Mouse (Mus musculus) ES-E14 (cell line): ENCODE measurements around the gene Mtfmt.

Experiments
- CHD2 ChIP-seq: IDR thresholded peaks from 2 replicates; pipeline ENCODE4 v1.6.1; 2014; ENCODE audit warnings: mild to moderate bottlenecking, low read depth, low read length, inconsistent platforms
- HCFC1 ChIP-seq: IDR thresholded peaks from 2 replicates; pipeline ENCODE4 v1.6.1; 2012; ENCODE audit warnings: low read length, inconsistent platforms, borderline replicate concordance; ENCODE audit not compliant: insufficient read depth
- MAFK ChIP-seq: IDR thresholded peaks from 2 replicates; pipeline ENCODE4 v1.6.1; 2014; ENCODE audit warnings: mild to moderate bottlenecking, low read depth, low read length, inconsistent platforms; ENCODE audit not compliant: insufficient read depth
- ZC3H11A ChIP-seq: IDR thresholded peaks from 2 replicates; pipeline ENCODE4 v1.6.1; 2012; ENCODE audit warnings: low read depth, mild to moderate bottlenecking, inconsistent platforms, low read length, borderline replicate concordance
- ZNF384 ChIP-seq: IDR thresholded peaks from 2 replicates; pipeline ENCODE4 v1.6.1; 2012; ENCODE audit warnings: low read depth, low read length, inconsistent platforms

DNA sequence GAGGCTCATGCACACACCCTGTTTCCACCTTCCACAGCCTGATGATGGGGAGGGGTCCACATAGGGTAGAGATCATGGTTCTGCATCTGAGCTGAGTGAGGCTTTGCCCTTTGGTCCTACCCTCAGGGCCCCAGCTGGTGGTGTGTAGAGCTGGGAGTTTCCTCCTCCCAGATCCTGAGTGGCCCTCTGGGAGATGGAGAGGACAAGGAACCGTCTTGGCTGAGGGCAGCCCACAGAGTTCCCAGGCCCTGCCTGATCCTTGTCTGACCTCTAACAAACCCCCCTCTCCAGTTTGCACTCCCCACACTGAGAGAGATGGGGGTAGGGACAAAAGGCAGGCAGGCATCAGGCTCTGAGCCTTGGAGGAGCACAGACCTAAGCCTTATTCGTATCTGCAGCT, 41.2 kb upstream of the Mtfmt start:
- TF ChIP-seq MAFK (no peak), ZC3H11A (no peak), CHD2 (no peak), HCFC1 (no peak), ZNF384 (no peak)
